In the genomic region with DNA sequence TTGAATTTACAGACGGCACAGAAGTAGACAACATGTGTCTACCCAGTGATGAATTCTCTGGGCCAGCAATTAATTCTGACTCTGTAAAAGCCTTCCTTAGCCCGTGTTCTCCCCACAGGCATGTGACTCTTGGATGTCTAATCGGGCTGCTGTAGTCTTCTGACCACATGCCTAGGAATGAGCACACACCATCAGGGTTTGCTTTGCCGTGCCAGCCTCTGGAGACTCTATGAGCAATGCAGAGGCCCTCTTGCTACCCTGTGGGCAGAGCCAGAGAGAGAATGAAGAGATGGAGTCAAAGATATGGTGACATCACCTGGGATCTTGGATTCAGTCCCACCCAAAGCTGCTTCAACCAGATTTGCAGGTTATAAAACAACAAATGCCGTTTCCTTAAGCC, we compare ENCODE assay signal across 24 mouse cellular contexts. TPM values are rescaled to one million over a fixed set of nuclear protein-coding genes. Genes with fewer than 3 reads are reported as not detected.
DNase-seq lines count a peak whose midpoint lies in the region; ATAC-seq and TF ChIP-seq lines count a peak whose summit lies in the region.
"Had no signal": no experiment of that assay in that cellular context is flagged by ENCODE, and none has a peak within 500 bp of the region (broad histone marks: within the 10 kb centered on the region; RNA-seq: fewer than 3 reads in every experiment).

No protein-coding gene starts in this region.

- peak; percentile 18 for DNase-seq in embryonic facial prominence, embryonic 14.5 days (ENCODE audit: low spot score)
- DNase-seq in embryonic facial prominence, embryonic 10.5 days (ENCODE audit: low spot score), result no peak
- DNase-seq in 3134 (ENCODE audit: extremely low read depth, insufficient read length, low spot score), result peak; percentile 66
- DNase-seq in NIH3T3 (ENCODE audit: low read depth), result peak; percentile 54
- no peak for DNase-seq in right cerebral cortex, adult 2 months (ENCODE audit: low spot score in 2 of 2)
- no peak for DNase-seq in ovary, postnatal 10 days (ENCODE audit: low spot score)
- DNase-seq: adrenal gland, postnatal 14 days; cerebellum, adult 18-20 months; cerebellum, adult 9-11 months; cerebellum, postnatal 36 days; gastrocnemius, postnatal 10 days; heart, adult 18-20 months; heart, postnatal 10 days; heart, postnatal 4 days had no signal

- 74% methylated on average over 5 of the region's 5 CpGs for WGBS in embryonic facial prominence, embryonic 14.5 days
- 88% methylated on average over 5 of the region's 5 CpGs for WGBS in embryonic facial prominence, embryonic 10.5 days

- H3K9me3 ChIP-seq in embryonic facial prominence, embryonic 14.5 days (ENCODE audit: control insufficient read depth, low read length), result no peaks in the 10 kb centered on the region
- H3K9me3 ChIP-seq in embryonic facial prominence, embryonic 10.5 days, result no peaks in the 10 kb centered on the region
- H3K9me3 ChIP-seq: embryonic facial prominence, embryonic 15.5 days; forebrain, embryonic 13.5 days; heart, embryonic 10.5 days; hindbrain, embryonic 12.5 days had no signal

- H3K27ac ChIP-seq in embryonic facial prominence, embryonic 14.5 days (replicated peaks; ENCODE audit: low read depth, low read length), result no peak overlapping the region
- no peak overlapping the region for H3K27ac ChIP-seq in embryonic facial prominence, embryonic 10.5 days (replicated peaks)
- H3K27ac ChIP-seq: embryonic facial prominence, embryonic 15.5 days; forebrain, embryonic 13.5 days; heart, embryonic 10.5 days; hindbrain, embryonic 12.5 days had no signal

- H3K36me3 ChIP-seq in embryonic facial prominence, embryonic 14.5 days (ENCODE audit: control insufficient read depth, insufficient read depth, low read length), result no peaks in the 10 kb centered on the region
- no peaks in the 10 kb centered on the region for H3K36me3 ChIP-seq in embryonic facial prominence, embryonic 10.5 days (replicated peaks)
- H3K36me3 ChIP-seq in myocyte (ENCODE audit: control insufficient read depth, insufficient read depth), result no peaks in the 10 kb centered on the region
- H3K36me3 ChIP-seq: embryonic facial prominence, embryonic 15.5 days; heart, embryonic 10.5 days; hindbrain, embryonic 12.5 days had no signal

- no peak overlapping the region for H3K9ac ChIP-seq in embryonic facial prominence, embryonic 14.5 days (ENCODE audit: low read depth, low read length)
- H3K9ac ChIP-seq: embryonic facial prominence, embryonic 15.5 days; forebrain, embryonic 13.5 days; hindbrain, embryonic 12.5 days had no signal

- no peak overlapping the region for H3K4me3 ChIP-seq in embryonic facial prominence, embryonic 14.5 days (ENCODE audit: low read depth, low read length)
- H3K4me3 ChIP-seq in embryonic facial prominence, embryonic 10.5 days, result no peak overlapping the region
- no peak overlapping the region for H3K4me3 ChIP-seq in myocyte
- H3K4me3 ChIP-seq: embryonic facial prominence, embryonic 15.5 days; erythroblast, embryonic 14.5 days; forebrain, embryonic 13.5 days; heart, embryonic 10.5 days; hindbrain, embryonic 12.5 days had no signal

- ATAC-seq in embryonic facial prominence, embryonic 14.5 days (ENCODE audit: low read depth), result no peak
- ATAC-seq: activated CD4-positive, CD25-positive, alpha-beta regulatory T cell, adult 4 months; forebrain, embryonic 13.5 days; hindbrain, embryonic 16.5 days; inflammation-experienced regulatory T-cells, adult 6 months had no signal

- no peak for TF ChIP-seq POLR2A in myocyte (IDR thresholded peaks at IDR 0.05; ENCODE audit: insufficient read length, low read depth)

- no peak overlapping the region for H3ac ChIP-seq in myocyte (ENCODE audit: control insufficient read depth, insufficient read length)

- H3K27me3 ChIP-seq in embryonic facial prominence, embryonic 14.5 days (replicated peaks; ENCODE audit: control insufficient read depth, insufficient read depth, low read length), result no peaks in the 10 kb centered on the region
- H3K27me3 ChIP-seq in embryonic facial prominence, embryonic 10.5 days (replicated peaks; ENCODE audit: low read depth, poor library complexity, severe bottlenecking), result no peaks in the 10 kb centered on the region
- H3K27me3 ChIP-seq in myocyte (ENCODE audit: control insufficient read depth, insufficient read depth, insufficient read length), result no peaks in the 10 kb centered on the region
- H3K27me3 ChIP-seq: embryonic facial prominence, embryonic 15.5 days; forebrain, embryonic 13.5 days; hindbrain, embryonic 12.5 days had no signal

- no peak overlapping the region for H3K4me2 ChIP-seq in embryonic facial prominence, embryonic 14.5 days (ENCODE audit: low read depth, low read length)
- no peak overlapping the region for H3K4me2 ChIP-seq in myocyte (ENCODE audit: low read depth)
- H3K4me2 ChIP-seq: embryonic facial prominence, embryonic 15.5 days; forebrain, embryonic 13.5 days; hindbrain, embryonic 12.5 days had no signal

- H3K4me1 ChIP-seq in embryonic facial prominence, embryonic 14.5 days (ENCODE audit: control insufficient read depth, insufficient read depth, low read length), result no peaks in the 10 kb centered on the region
- no peaks in the 10 kb centered on the region for H3K4me1 ChIP-seq in embryonic facial prominence, embryonic 10.5 days
- H3K4me1 ChIP-seq: embryonic facial prominence, embryonic 15.5 days; forebrain, embryonic 13.5 days; heart, embryonic 10.5 days; hindbrain, embryonic 12.5 days had no signal

- no peaks in the 10 kb centered on the region for H3K79me2 ChIP-seq in myocyte (ENCODE audit: control insufficient read depth, insufficient read depth)

TF ChIP-seq in myocyte, 11 proteins besides CTCF, POLR2A, EP300 and RAD21:
- no peak for TF ChIP-seq TCF3 (IDR thresholded peaks at IDR 0.05; ENCODE audit: insufficient read length, low read depth)
- peak; percentile 74 for TF ChIP-seq USF1 (IDR thresholded peaks at IDR 0.05; ENCODE audit: low read depth)
TF ChIP-seq in myocyte: peak in this region for 1.

RNA-seq across cellular contexts. Expression of a gene that starts 10.9 kb away (rescaled TPM):
- 2.3 and 2.4 TPM in 2 replicates for polyA plus RNA-seq in embryonic facial prominence, embryonic 14.5 days (2014; fragmentation: Nextera tagmentation; extraction: Ambion mirVana)
- polyA plus RNA-seq in embryonic facial prominence, embryonic 10.5 days (2016; fragmentation: Nextera tagmentation; extraction: Ambion mirVana), result 0.80 and 1.2 TPM in 2 replicates
- 3.5 TPM for polyA plus RNA-seq in myocyte (2012; fragmentation: generic; extraction: Trizol)
- polyA plus RNA-seq: activated CD4-positive, CD25-positive, alpha-beta regulatory T cell, adult 4 months; erythroblast, embryonic 14.5 days; inflammation-experienced regulatory T-cells, adult 6 months had no signal

RNA-seq across cellular contexts. Expression of a gene that starts 54.4 kb away (rescaled TPM):
- 2.9 and 7.2 TPM in 2 replicates for polyA plus RNA-seq in embryonic facial prominence, embryonic 14.5 days (2014; fragmentation: Nextera tagmentation; extraction: Ambion mirVana)
- 0.34 and 0.55 TPM in 2 replicates for polyA plus RNA-seq in embryonic facial prominence, embryonic 10.5 days (2016; fragmentation: Nextera tagmentation; extraction: Ambion mirVana)
- 35.5 TPM for polyA plus RNA-seq in myocyte (2012; fragmentation: generic; extraction: Trizol)
- polyA plus RNA-seq: activated CD4-positive, CD25-positive, alpha-beta regulatory T cell, adult 4 months; erythroblast, embryonic 14.5 days; heart, embryonic 14.5 days; inflammation-experienced regulatory T-cells, adult 6 months had no signal

RNA-seq across cellular contexts. Expression of a gene that starts 54.9 kb away (rescaled TPM):
- 57.5 and 58.9 TPM in 2 replicates for polyA plus RNA-seq in embryonic facial prominence, embryonic 14.5 days (2014; fragmentation: Nextera tagmentation; extraction: Ambion mirVana)
- 44.7 and 44.8 TPM in 2 replicates for polyA plus RNA-seq in embryonic facial prominence, embryonic 10.5 days (2016; fragmentation: Nextera tagmentation; extraction: Ambion mirVana)
- polyA plus RNA-seq in myocyte (2012; fragmentation: generic; extraction: Trizol), result 32.5 TPM

Comparison
In these comparisons a context has a peak if more than half of its experiments do, and no peak if none do; other contexts are left out.
1. DNase-seq: peak in embryonic facial prominence, embryonic 14.5 days (single experiment), 3134 (single experiment) and NIH3T3 (single experiment); none in embryonic facial prominence, embryonic 10.5 days (single experiment), right cerebral cortex, adult 2 months (0 of 2) and ovary, postnatal 10 days (single experiment).